Comparison of ENCODE assay signal across 7 mouse cellular contexts in genomic region chr6:17692647-17693046, GRCm38 (mm10). TPM values are rescaled to one million over a fixed set of nuclear protein-coding genes. Genes with fewer than 3 reads are reported as not detected.
DNase-seq lines count a peak whose midpoint lies in the region; ATAC-seq and TF ChIP-seq lines count a peak whose summit lies in the region.

TSS of gene St7 (plus strand) at chr6:17692933.

- H3K9me3 ChIP-seq in embryonic facial prominence, embryonic 14.5 days (ENCODE audit: control insufficient read depth, low read length), result no peaks in the 10 kb centered on the region
- H3K9me3 ChIP-seq in heart, embryonic 16.5 days (replicated peaks; ENCODE audit: control insufficient read depth, low read length), result no peaks in the 10 kb centered on the region
- no peaks in the 10 kb centered on the region for H3K9me3 ChIP-seq in limb, embryonic 11.5 days (ENCODE audit: control insufficient read depth, low read length)
- no peaks in the 10 kb centered on the region for H3K9me3 ChIP-seq in stomach, embryonic 15.5 days

- peaks cover 3% of the 10 kb centered on the region for H3K4me1 ChIP-seq in thymus, adult 2 months (replicated peaks; ENCODE audit: control insufficient read depth, insufficient read depth, low read length)
- 0 out of 2 replicates have a peak, but pooled peaks cover 6% of the 10 kb centered on the region for H3K4me1 ChIP-seq in embryonic facial prominence, embryonic 14.5 days (ENCODE audit: control insufficient read depth, insufficient read depth, low read length)
- H3K4me1 ChIP-seq in heart, embryonic 16.5 days (ENCODE audit: control insufficient read depth, insufficient read depth, low read length), result peaks cover 21% of the 10 kb centered on the region
- H3K4me1 ChIP-seq in limb, embryonic 11.5 days (ENCODE audit: control insufficient read depth, insufficient read depth, low read length), result no peaks in the 10 kb centered on the region
- H3K4me1 ChIP-seq in stomach, embryonic 15.5 days, result peaks cover 9% of the 10 kb centered on the region; the same call in 1 of the 2 replicates

- H3K4me2 ChIP-seq in embryonic facial prominence, embryonic 14.5 days (ENCODE audit: low read depth, low read length), result peak within 1 kb of the TSS; percentile 82
- peak within 1 kb of the TSS; percentile 88 for H3K4me2 ChIP-seq in heart, embryonic 16.5 days (ENCODE audit: low read depth, low read length)
- peak within 1 kb of the TSS; percentile 62 for H3K4me2 ChIP-seq in limb, embryonic 11.5 days (ENCODE audit: low read depth, severe bottlenecking)
- H3K4me2 ChIP-seq in stomach, embryonic 15.5 days, result peak within 1 kb of the TSS; percentile 79

- H3K27me3 ChIP-seq in thymus, adult 2 months (ENCODE audit: control insufficient read depth, insufficient read depth, low read length), result no peaks in the 10 kb centered on the region
- H3K27me3 ChIP-seq in embryonic facial prominence, embryonic 14.5 days (replicated peaks; ENCODE audit: control insufficient read depth, insufficient read depth, low read length), result no peaks in the 10 kb centered on the region
- H3K27me3 ChIP-seq in heart, embryonic 16.5 days (ENCODE audit: control insufficient read depth, insufficient read depth, low read length), result no peaks in the 10 kb centered on the region
- no peaks in the 10 kb centered on the region for H3K27me3 ChIP-seq in limb, embryonic 11.5 days (ENCODE audit: control insufficient read depth, insufficient read depth, low read length)
- no peaks in the 10 kb centered on the region for H3K27me3 ChIP-seq in stomach, embryonic 15.5 days (replicated peaks)

- no peak for ATAC-seq in embryonic facial prominence, embryonic 14.5 days (ENCODE audit: low read depth)
- ATAC-seq in heart, embryonic 16.5 days (replicated peaks; ENCODE audit: extremely low read depth, insufficient read depth, low FRiP score), result no peak
- no peak for ATAC-seq in limb, embryonic 11.5 days (ENCODE audit: insufficient number of reproducible peaks, low FRiP score, low TSS enrichment, low read depth)
- no peak for ATAC-seq in stomach, embryonic 15.5 days (ENCODE audit: insufficient read depth, low FRiP score, low read depth)
- ATAC-seq in monocyte, adult 5-6 weeks (replicated peaks; ENCODE audit: insufficient number of reproducible peaks, low FRiP score, low TSS enrichment, poor library complexity, severe bottlenecking), result no peak

- DNase-seq in thymus, adult 2 months, result no peak
- no peak for DNase-seq in thymus, postnatal 4 days
- DNase-seq in embryonic facial prominence, embryonic 14.5 days (ENCODE audit: low spot score), result peak; percentile 29
- DNase-seq in limb, embryonic 11.5 days (ENCODE audit: low spot score), result no peak

- peak within 1 kb of the TSS; percentile 64 for H3K4me3 ChIP-seq in thymus, adult 2 months (ENCODE audit: control insufficient read depth, insufficient read depth, low read length)
- peak within 1 kb of the TSS; percentile 75 for H3K4me3 ChIP-seq in embryonic facial prominence, embryonic 14.5 days (ENCODE audit: low read depth, low read length)
- peak within 1 kb of the TSS; percentile 75 for H3K4me3 ChIP-seq in heart, embryonic 16.5 days (ENCODE audit: low read length)
- peak within 1 kb of the TSS; percentile 67 for H3K4me3 ChIP-seq in limb, embryonic 11.5 days (ENCODE audit: low read depth, low read length)
- H3K4me3 ChIP-seq in stomach, embryonic 15.5 days (replicated peaks), result peak within 1 kb of the TSS; percentile 73

- no peaks in the 10 kb centered on the region for H3K36me3 ChIP-seq in thymus, adult 2 months (ENCODE audit: control insufficient read depth, insufficient read depth, low read length)
- no peaks in the 10 kb centered on the region for H3K36me3 ChIP-seq in embryonic facial prominence, embryonic 14.5 days (ENCODE audit: control insufficient read depth, insufficient read depth, low read length)
- no peaks in the 10 kb centered on the region for H3K36me3 ChIP-seq in heart, embryonic 16.5 days (ENCODE audit: control insufficient read depth, insufficient read depth)
- no peaks in the 10 kb centered on the region for H3K36me3 ChIP-seq in limb, embryonic 11.5 days (ENCODE audit: control insufficient read depth, insufficient read depth, low read length)
- no peaks in the 10 kb centered on the region for H3K36me3 ChIP-seq in stomach, embryonic 15.5 days

- no peak within 1 kb of the TSS for H3K27ac ChIP-seq in thymus, adult 2 months (ENCODE audit: control insufficient read depth, insufficient read depth, low read length)
- peak within 1 kb of the TSS; percentile 96 for H3K27ac ChIP-seq in embryonic facial prominence, embryonic 14.5 days (replicated peaks; ENCODE audit: low read depth, low read length)
- H3K27ac ChIP-seq in heart, embryonic 16.5 days (ENCODE audit: low read length), result peak within 1 kb of the TSS; percentile 91
- H3K27ac ChIP-seq in limb, embryonic 11.5 days (replicated peaks; ENCODE audit: low read depth, low read length), result peak within 1 kb of the TSS; percentile 93
- H3K27ac ChIP-seq in stomach, embryonic 15.5 days, result peak within 1 kb of the TSS; percentile 89

- TF ChIP-seq POLR2A in thymus, adult 2 months (IDR thresholded peaks at IDR 0.05; ENCODE audit: control insufficient read depth, extremely low read depth, insufficient read depth, low read length, poor library complexity), result no peak

- TF ChIP-seq CTCF in thymus, adult 2 months (IDR thresholded peaks at IDR 0.05; ENCODE audit: borderline replicate concordance, control insufficient read depth, extremely low read depth, insufficient read depth, low read length, poor library complexity), result no peak

- H3K9ac ChIP-seq in embryonic facial prominence, embryonic 14.5 days (ENCODE audit: low read depth, low read length), result peak within 1 kb of the TSS; percentile 97
- H3K9ac ChIP-seq in heart, embryonic 16.5 days (ENCODE audit: low read length), result peak within 1 kb of the TSS; percentile 97
- peak within 1 kb of the TSS; percentile 96 for H3K9ac ChIP-seq in limb, embryonic 11.5 days (ENCODE audit: low read length)
- peak within 1 kb of the TSS; percentile 55 for H3K9ac ChIP-seq in stomach, embryonic 15.5 days

- 94% methylated on average over 7 of the region's 7 CpGs for WGBS in thymus, adult 2 months
- 72% methylated on average over 7 of the region's 7 CpGs for WGBS in embryonic facial prominence, embryonic 14.5 days
- WGBS in heart, embryonic 16.5 days, result 74% methylated on average over 7 of the region's 7 CpGs
- 72% methylated on average over 7 of the region's 7 CpGs for WGBS in limb, embryonic 11.5 days
- WGBS in stomach, embryonic 15.5 days, result 53% methylated on average over 7 of the region's 7 CpGs

RNA-seq across cellular contexts. Expression of gene St7, which starts in this region (rescaled TPM):
- 8.6 and 9.7 TPM in 2 replicates for polyA plus RNA-seq in thymus, adult 2 months (2012; rRNA removed)
- 25.0 and 31.1 TPM in 2 replicates for polyA plus RNA-seq in embryonic facial prominence, embryonic 14.5 days (2014; fragmentation: Nextera tagmentation; extraction: Ambion mirVana)
- polyA plus RNA-seq in heart, embryonic 16.5 days (2015; fragmentation: Nextera tagmentation; extraction: Ambion mirVana), result 26.1 and 30.2 TPM in 2 replicates
- 20.0 and 20.9 TPM in 2 replicates for polyA plus RNA-seq in limb, embryonic 11.5 days (2014; fragmentation: Nextera tagmentation; extraction: Ambion mirVana)
- 23.5 and 26.1 TPM in 2 replicates for polyA plus RNA-seq in stomach, embryonic 15.5 days (2015; fragmentation: Nextera tagmentation; extraction: Ambion mirVana)
- 5.4 to 24.1 TPM (median 6.7 TPM) in 3 replicates for total RNA-seq in monocyte, adult 5-6 weeks (2017)
